Mouse (Mus musculus): ENCODE data around the gene Epas1. TPM values are rescaled to one million over a fixed set of nuclear protein-coding genes. Genes with fewer than 3 reads are reported as not detected.

The Epas1 gene
- polyA plus RNA-seq, 1 experiment from 2014 or later = 5.6 TPM

GRCm38 (mm10) chr17:86732024-86732423 is 21.5 kb upstream of the Epas1 start:
- Histone ChIP-seq H3K4me3 (no peak overlapping the region), H3K9ac (no peak overlapping the region), H3K27ac (no peak overlapping the region), H3K36me3 (no peaks in the 10 kb centered on the region), H3K9me3 (no peaks in the 10 kb centered on the region), H3K4me1 (peaks cover 5% of the 10 kb centered on the region), H3K4me2 (no peak overlapping the region), H3K27me3 (no peaks in the 10 kb centered on the region)
- WGBS = 10% methylated on average over 11 of the region's 11 CpGs
- peak; percentile 52; the same call in 1 of the 2 replicates for ATAC-seq (ENCODE audit: insufficient number of reproducible peaks, low FRiP score, low TSS enrichment, low read depth)

GRCm38 (mm10) chr17:86732522-86732921 is 21.0 kb upstream of the Epas1 start:
- Histone ChIP-seq H3K36me3 (no peaks in the 10 kb centered on the region), H3K9ac (no peak overlapping the region), H3K4me1 (peaks cover 5% of the 10 kb centered on the region), H3K27ac (no peak overlapping the region), H3K4me2 (no peak overlapping the region), H3K27me3 (no peaks in the 10 kb centered on the region), H3K9me3 (no peaks in the 10 kb centered on the region), H3K4me3 (no peak overlapping the region)
- WGBS = 87% methylated on average over 1 of the region's 1 CpGs
- ATAC-seq (ENCODE audit: insufficient number of reproducible peaks, low FRiP score, low TSS enrichment, low read depth) = no peak

GRCm38 (mm10) chr17:86733644-86734043 is 19.9 kb upstream of the Epas1 start:
- H3K36me3 ChIP-seq = no peaks in the 10 kb centered on the region
- WGBS = 81% methylated on average over 4 of the region's 4 CpGs
- H3K9me3 ChIP-seq = no peaks in the 10 kb centered on the region

GRCm38 (mm10) chr17:86738477-86738876 is 15.0 kb upstream of the Epas1 start:
- WGBS = 62% methylated on average over 6 of the region's 6 CpGs
- no peaks in the 10 kb centered on the region for H3K27me3 ChIP-seq
- H3K9ac ChIP-seq = no peak overlapping the region
- no peaks in the 10 kb centered on the region for H3K36me3 ChIP-seq
- no peaks in the 10 kb centered on the region for H3K4me1 ChIP-seq
- no peaks in the 10 kb centered on the region for H3K9me3 ChIP-seq
- no peak overlapping the region for H3K4me2 ChIP-seq
- no peak for ATAC-seq (ENCODE audit: insufficient number of reproducible peaks, low FRiP score, low TSS enrichment, low read depth)
- H3K27ac ChIP-seq = no peak overlapping the region
- no peak overlapping the region for H3K4me3 ChIP-seq

More at GRCm38 (mm10) chr17:86733644-86734043, 19.9 kb upstream of the Epas1 start:
- no peak for ATAC-seq (ENCODE audit: insufficient number of reproducible peaks, low FRiP score, low TSS enrichment, low read depth)
- Histone ChIP-seq H3K27me3 (no peaks in the 10 kb centered on the region), H3K9ac (no peak overlapping the region), H3K4me1 (peaks cover 5% of the 10 kb centered on the region), H3K27ac (no peak overlapping the region), H3K4me2 (no peak overlapping the region), H3K4me3 (no peak overlapping the region)

GRCm38 (mm10) chr17:86743351-86743941 is 10.1 kb upstream of the Epas1 start:
- no peak overlapping the region for H3K27ac ChIP-seq
- H3K4me2 ChIP-seq = no peak overlapping the region
- no peak overlapping the region for H3K4me3 ChIP-seq
- no peak overlapping the region for H3K9ac ChIP-seq
- no peaks in the 10 kb centered on the region for H3K4me1 ChIP-seq
- H3K27me3 ChIP-seq = no peaks in the 10 kb centered on the region
- no peaks in the 10 kb centered on the region for H3K9me3 ChIP-seq
- no peaks in the 10 kb centered on the region for H3K36me3 ChIP-seq
- no peak for ATAC-seq (ENCODE audit: insufficient number of reproducible peaks, low FRiP score, low TSS enrichment, low read depth)
- 81% methylated on average over 7 of the region's 7 CpGs for WGBS

- ATAC-seq (ENCODE audit: insufficient number of reproducible peaks, low FRiP score, low TSS enrichment, low read depth) = no peak
- no peaks in the 10 kb centered on the region for H3K27me3 ChIP-seq
- WGBS = 57% methylated on average over 6 of the region's 6 CpGs
- H3K4me1 ChIP-seq = no peaks in the 10 kb centered on the region
- no peak overlapping the region for H3K9ac ChIP-seq
- no peak overlapping the region for H3K27ac ChIP-seq
- no peak overlapping the region for H3K4me2 ChIP-seq
- H3K36me3 ChIP-seq = no peaks in the 10 kb centered on the region
- no peak overlapping the region for H3K4me3 ChIP-seq
- no peaks in the 10 kb centered on the region for H3K9me3 ChIP-seq
These were observed 8.6 kb upstream of the Epas1 start for GRCm38 (mm10) chr17:86744943-86745342.

GRCm38 (mm10) chr17:86751373-86751871 is 2.1 kb upstream of the Epas1 start:
- H3K4me3 ChIP-seq = no peak overlapping the region
- no peak overlapping the region for H3K9ac ChIP-seq
- peaks cover 23% of the 10 kb centered on the region for H3K4me1 ChIP-seq
- H3K27me3 ChIP-seq = peaks cover 53% of the 10 kb centered on the region
- 78% methylated on average over 10 of the region's 10 CpGs for WGBS
- no peaks in the 10 kb centered on the region for H3K36me3 ChIP-seq
- H3K9me3 ChIP-seq = no peaks in the 10 kb centered on the region
- H3K27ac ChIP-seq = no peak overlapping the region
- no peak for ATAC-seq (ENCODE audit: insufficient number of reproducible peaks, low FRiP score, low TSS enrichment, low read depth)
- H3K4me2 ChIP-seq = no peak overlapping the region

- no peak overlapping the region for H3K27ac ChIP-seq
- 1% methylated on average over 55 of the region's 55 CpGs for whole genome bisulfite sequencing
- H3K4me3 ChIP-seq = peak overlapping the region; percentile 52
- H3K4me1 ChIP-seq = peaks cover 23% of the 10 kb centered on the region
- H3K4me2 ChIP-seq = peak overlapping the region; percentile 95
- H3K9me3 ChIP-seq = no peaks in the 10 kb centered on the region
- H3K9ac ChIP-seq = peak overlapping the region; percentile 23; the same call in 1 of the 2 replicates
- no peaks in the 10 kb centered on the region for H3K36me3 ChIP-seq
- peaks cover 57% of the 10 kb centered on the region for H3K27me3 ChIP-seq
- no peak for ATAC-seq (ENCODE audit: insufficient number of reproducible peaks, low FRiP score, low TSS enrichment, low read depth)
These were observed 668 bp downstream of the Epas1 start for GRCm38 (mm10) chr17:86753931-86754805.

GRCm38 (mm10) chr17:86754806-86755571 is 1.5 kb downstream of the Epas1 start:
- peak overlapping the region; percentile 95 for H3K4me2 ChIP-seq
- WGBS = under 1% methylated on average over 52 of the region's 52 CpGs
- H3K36me3 ChIP-seq = no peaks in the 10 kb centered on the region
- H3K9ac ChIP-seq = peak overlapping the region; percentile 23; the same call in 1 of the 2 replicates
- H3K4me1 ChIP-seq = peaks cover 23% of the 10 kb centered on the region
- ATAC-seq (ENCODE audit: insufficient number of reproducible peaks, low FRiP score, low TSS enrichment, low read depth) = no peak
- H3K4me3 ChIP-seq = peak overlapping the region; percentile 52
- no peaks in the 10 kb centered on the region for H3K9me3 ChIP-seq
- H3K27ac ChIP-seq = no peak overlapping the region
- peaks cover 62% of the 10 kb centered on the region for H3K27me3 ChIP-seq

- Histone ChIP-seq H3K36me3 (no peaks in the 10 kb centered on the region), H3K27me3 (peaks cover 57% of the 10 kb centered on the region), H3K27ac (no peak overlapping the region), H3K4me3 (peak overlapping the region; percentile 52), H3K9me3 (no peaks in the 10 kb centered on the region), H3K9ac (no peak overlapping the region), H3K4me1 (peaks cover 23% of the 10 kb centered on the region), H3K4me2 (peak overlapping the region; percentile 95)
- WGBS = 24% methylated on average over 11 of the region's 11 CpGs
- ATAC-seq (ENCODE audit: insufficient number of reproducible peaks, low FRiP score, low TSS enrichment, low read depth) = no peak
These were observed 2.2 kb downstream of the Epas1 start for GRCm38 (mm10) chr17:86755581-86756195.

- no peak overlapping the region for H3K4me2 ChIP-seq
- H3K27ac ChIP-seq = no peak overlapping the region
- H3K9ac ChIP-seq = no peak overlapping the region
- no peak for ATAC-seq (ENCODE audit: insufficient number of reproducible peaks, low FRiP score, low TSS enrichment, low read depth)
- peaks cover 45% of the 10 kb centered on the region for H3K27me3 ChIP-seq
- no peaks in the 10 kb centered on the region for H3K36me3 ChIP-seq
- H3K4me3 ChIP-seq = no peak overlapping the region
- 33% methylated on average over 2 of the region's 2 CpGs for WGBS
- H3K4me1 ChIP-seq = peaks cover 25% of the 10 kb centered on the region
- no peaks in the 10 kb centered on the region for H3K9me3 ChIP-seq
These were observed 4.1 kb downstream of the Epas1 start for GRCm38 (mm10) chr17:86757621-86758020.

Data from limb, embryonic 15.5 days (tissue).